Mouse (Mus musculus): ENCODE data around the gene Epha6.

Epha6 gene

DNA sequence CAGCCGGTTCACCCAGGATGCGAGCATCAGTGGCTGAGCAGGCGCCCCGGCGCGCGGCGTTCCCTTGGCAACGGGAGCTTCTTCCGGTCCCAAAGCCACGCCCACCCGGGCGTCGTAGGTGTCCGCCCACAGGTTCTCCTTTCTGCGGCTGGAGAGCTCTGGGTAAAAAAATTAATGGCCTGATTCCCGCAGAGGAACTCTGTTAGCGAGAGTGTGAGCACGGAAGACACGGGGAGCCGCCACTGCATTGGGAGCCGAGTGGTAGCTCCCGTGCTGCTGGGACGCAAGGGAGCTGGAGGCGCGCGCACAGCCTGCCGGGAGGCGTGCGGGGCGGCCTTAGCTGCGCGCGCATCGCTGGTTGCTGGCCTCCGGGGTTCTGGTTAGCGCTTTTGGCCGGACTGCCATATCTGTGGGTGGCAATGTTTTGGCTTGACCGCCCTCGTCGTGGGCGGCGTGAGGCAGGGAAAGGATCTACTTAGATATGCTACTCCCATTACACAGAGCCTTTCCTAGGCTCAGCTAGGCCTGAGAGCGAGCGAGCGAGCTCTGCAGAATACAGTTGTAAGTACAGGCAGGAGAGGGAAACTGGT lies 966.1 kb downstream of the Epha6 start, which contains the start of gene Arl6:
Arl6 (minus strand) TSS at position 290 of the 590 bp plus-strand sequence.
- peak; percentile 95 for DNase-seq

DNA sequence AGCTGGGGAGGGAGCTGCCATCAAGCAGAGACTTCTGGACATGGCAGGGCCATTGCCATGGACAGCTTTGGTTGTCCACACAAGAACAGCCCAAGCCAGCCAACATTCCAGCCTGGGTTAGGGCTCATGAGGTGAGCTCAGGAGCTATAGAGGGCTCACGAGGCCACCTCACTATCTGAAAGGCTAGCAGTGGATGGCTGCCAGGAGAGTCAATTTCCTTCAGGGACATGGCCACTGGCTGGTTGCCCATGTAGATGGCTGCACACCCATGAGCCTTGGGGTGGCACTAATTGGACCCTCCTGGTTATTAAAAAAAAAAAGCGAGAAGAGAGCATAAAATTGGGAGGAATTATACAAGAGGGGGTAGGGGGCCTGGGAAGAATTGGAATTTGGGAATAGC lies 970.7 kb downstream of the Epha6 start:
- DNase-seq, result no peak

DNA sequence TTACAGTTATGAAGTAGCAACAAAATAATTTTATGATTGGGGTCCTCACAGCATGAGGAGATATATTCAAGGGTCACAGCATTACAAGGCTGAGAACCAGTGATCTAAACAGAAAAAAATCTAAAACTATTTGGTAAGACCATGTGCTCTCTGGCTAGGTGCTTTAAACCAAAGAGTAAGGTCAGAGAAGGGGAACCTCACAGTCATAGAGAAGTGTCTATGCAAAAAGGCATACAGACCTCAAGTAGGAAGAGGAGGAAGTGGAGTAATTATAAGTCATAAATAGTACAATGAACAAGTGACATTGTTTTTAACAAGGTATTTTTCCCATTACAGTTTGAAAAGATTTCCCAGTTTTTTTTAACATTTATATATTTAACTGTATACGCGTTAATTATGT lies 983.8 kb downstream of the Epha6 start:
- no peak for DNase-seq

DNA sequence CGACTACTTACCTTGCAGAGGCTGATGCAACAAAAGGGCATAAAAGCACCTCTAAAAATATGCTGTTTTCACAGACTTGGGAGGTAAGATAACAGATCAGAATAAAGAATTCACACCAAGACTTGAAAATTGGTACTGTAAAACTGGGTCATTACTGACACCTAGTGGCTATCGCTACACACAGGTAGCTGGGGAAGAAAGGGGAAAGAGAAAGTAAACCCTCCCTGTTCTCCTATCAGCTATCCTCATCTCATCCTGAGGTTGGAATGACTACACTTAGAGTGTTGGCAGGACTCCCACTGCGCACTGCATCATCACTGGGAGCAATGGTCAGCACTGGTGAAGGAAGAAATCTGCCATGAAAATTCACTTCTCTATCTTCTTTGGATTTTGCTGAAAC lies 988.2 kb downstream of the Epha6 start:
- no peak for DNase-seq

DNA sequence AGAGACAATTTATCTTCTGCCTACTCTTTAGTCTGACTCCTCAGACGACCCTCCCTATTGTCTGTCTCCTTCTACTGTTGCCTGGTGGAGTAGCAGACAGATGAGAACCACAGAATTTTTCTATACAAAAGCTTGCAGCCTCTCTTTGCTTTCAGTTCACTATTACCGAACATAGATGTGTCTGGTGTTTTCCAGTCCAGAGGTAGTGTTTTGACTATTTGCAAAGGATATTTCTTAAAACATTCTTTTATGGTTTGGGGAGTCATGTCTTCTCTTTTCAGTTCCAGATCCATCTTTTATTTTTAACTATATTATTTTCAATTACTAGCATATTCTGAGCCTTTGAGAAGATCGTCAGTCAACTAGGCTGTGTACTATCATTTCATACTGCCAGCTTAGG lies 989.7 kb downstream of the Epha6 start:
- no peak for DNase-seq

DNA sequence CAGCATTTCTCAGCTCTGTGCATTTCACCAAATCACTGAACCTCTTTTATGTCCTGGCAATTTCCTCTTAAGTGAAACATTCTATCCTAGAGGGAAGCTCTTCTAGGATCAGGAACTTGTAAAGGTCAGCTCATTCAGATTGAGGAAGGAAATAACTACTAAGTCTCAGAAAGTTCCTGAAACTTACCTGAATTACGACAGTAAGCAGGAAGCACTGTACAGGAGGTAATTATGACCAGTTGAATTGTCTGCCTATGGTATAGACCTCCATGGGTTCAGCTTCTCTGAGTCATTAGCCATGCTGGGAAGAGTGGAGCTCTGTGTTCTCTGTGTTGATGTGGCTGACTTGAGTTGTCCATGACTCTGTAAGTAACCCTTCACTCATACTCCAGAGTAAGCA lies 994.6 kb downstream of the Epha6 start:
- no peak for DNase-seq

DNA sequence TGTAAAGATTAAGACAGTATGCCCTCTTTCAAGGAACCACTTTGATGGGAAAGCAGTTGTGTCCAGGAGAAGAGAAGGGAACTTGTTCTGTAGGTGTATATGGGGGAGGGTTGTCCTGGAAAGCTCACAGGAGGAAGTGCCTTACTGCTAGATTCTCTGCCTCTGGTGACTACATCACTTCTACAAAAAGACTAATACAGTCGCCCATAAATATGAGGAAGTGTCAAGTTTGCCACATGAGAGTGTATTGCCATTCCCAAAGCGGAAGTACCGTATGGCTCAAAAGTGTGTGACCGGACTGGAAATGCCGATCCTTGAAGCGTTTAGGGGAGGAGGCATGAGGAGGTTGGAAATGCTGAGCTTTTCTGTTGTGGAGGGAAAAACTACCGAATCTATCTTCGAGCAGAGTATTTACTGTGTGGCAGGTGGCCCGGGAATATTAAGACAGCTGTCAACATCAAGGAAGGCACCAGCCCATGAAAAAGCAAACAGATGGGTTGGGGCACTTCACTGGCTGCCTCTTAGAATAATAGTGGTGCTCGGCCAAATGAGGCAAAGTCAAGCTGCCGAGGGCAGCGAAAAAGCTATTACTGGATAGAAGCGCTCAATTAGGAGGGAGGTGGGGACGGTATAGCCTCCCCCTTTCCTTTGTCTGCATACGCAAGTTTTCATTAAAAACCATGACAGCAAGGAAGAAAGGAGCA lies 1001.1 kb downstream of the Epha6 start:
- no peak for DNase-seq
